Mouse (Mus musculus) embryonic fibroblast, embryonic 13.5 days (primary cell): ENCODE results near the gene Snrpd2. TPM values are rescaled to one million over a fixed set of nuclear protein-coding genes. Genes with fewer than 3 reads are reported as not detected.

Source experiments
- H3K27ac ChIP-seq: 2 replicates; pipeline ENCODE4 v1.5.1; 2012; ENCODE audit warnings: low read length, control low read depth, inconsistent platforms; ENCODE audit not compliant: insufficient read depth
- H3K4me1 ChIP-seq: 2 replicates; pipeline ENCODE4 v1.6.1; 2011; ENCODE audit warnings: low read length; ENCODE audit not compliant: control insufficient read depth, insufficient read depth
- H3K4me3 ChIP-seq: 2 replicates; pipeline ENCODE4 v1.5.1; 2011; ENCODE audit warnings: mild to moderate bottlenecking, control low read depth, low read length; ENCODE audit not compliant: insufficient read depth
- CTCF ChIP-seq: IDR thresholded peaks from 2 replicates; pipeline ENCODE4 v1.5.1; 2011; ENCODE audit warnings: mild to moderate bottlenecking, control low read depth, low read length, moderate library complexity, borderline replicate concordance; ENCODE audit not compliant: insufficient read depth
- POLR2A ChIP-seq: IDR thresholded peaks from 2 replicates; pipeline ENCODE4 v1.6.1; 2011; ENCODE audit warnings: low read depth, mild to moderate bottlenecking, control low read depth, low read length, moderate library complexity
- polyA plus RNA-seq: library from polyadenylated mRNA; stranded (reverse); fragments of >200 nt; gene quantifications from 2 replicates; pipeline ENCODE4 v1.2.4, GENCODE M21; 2011; ENCODE audit warnings: low read depth; ENCODE audit not compliant: missing spikeins, insufficient read length

Snrpd2 gene
- polyA plus RNA-seq, 1 experiment, result 71.3 TPM

GRCm38 (mm10) chr7:19121686-19122085 is 27.8 kb upstream of the Snrpd2 start:
- no peak overlapping the region for H3K4me3 ChIP-seq
- TF ChIP-seq POLR2A (no peak), CTCF (no peak)
- no peaks in the 10 kb centered on the region; the same call in 1 of the 2 replicates for H3K4me1 ChIP-seq
- no peak overlapping the region for H3K27ac ChIP-seq

- Histone ChIP-seq H3K27ac (no peak overlapping the region), H3K4me3 (no peak overlapping the region), H3K4me1 (no peaks in the 10 kb centered on the region; the same call in 1 of the 2 replicates)
- TF ChIP-seq CTCF (no peak), POLR2A (no peak)
Measured at GRCm38 (mm10) chr7:19124713-19125112, 24.8 kb upstream of the Snrpd2 start.

- Histone ChIP-seq H3K4me3 (no peak overlapping the region), H3K27ac (no peak overlapping the region), H3K4me1 (peaks cover 3% of the 10 kb centered on the region; the same call in 1 of the 2 replicates)
- TF ChIP-seq POLR2A (no peak), CTCF (no peak)
Measured at GRCm38 (mm10) chr7:19127744-19128143, 21.8 kb upstream of the Snrpd2 start.

DNA sequence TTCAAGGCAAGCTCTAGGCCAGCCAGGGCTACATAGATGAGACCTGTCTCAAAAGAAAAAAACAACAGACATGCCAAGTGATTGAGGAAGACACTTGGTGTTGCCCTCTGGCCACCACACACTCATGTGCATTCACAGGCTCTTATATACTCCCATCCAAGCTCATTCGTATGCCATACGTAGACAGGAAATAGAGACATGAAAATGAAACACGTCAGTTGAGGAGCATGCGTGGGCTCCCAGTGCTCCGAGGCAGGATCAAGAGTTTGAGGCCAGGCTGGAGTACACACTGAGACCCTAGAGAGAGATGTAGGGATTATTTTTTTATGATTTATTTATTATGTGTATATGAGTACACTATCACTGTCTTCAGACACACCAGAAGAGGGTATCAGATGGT is 20.1 kb upstream of the Snrpd2 start:
- H3K4me3 ChIP-seq, result no peak overlapping the region
- H3K4me1 ChIP-seq, result peaks cover 3% of the 10 kb centered on the region; the same call in 1 of the 2 replicates
- H3K27ac ChIP-seq, result no peak overlapping the region
- TF ChIP-seq CTCF, result no peak
- no peak for TF ChIP-seq POLR2A

DNA sequence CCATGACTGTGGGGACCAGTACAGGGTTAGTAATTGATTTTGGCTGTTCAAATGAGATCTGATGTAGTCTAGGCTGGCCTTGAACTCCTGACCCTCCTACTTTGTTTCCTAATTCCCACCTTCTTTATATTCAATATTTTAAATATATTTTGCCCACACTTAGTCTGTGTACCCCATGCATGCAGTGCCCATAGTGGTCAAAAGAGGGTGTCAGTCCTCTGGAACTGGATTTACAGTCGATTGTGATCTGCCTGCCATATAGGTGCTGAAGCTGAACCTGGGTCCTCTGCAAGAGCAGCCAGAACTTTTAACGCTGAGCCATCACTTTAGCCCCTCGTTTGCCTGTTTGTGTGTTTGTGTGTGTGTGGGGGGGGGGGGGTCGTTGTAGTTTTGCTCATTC is 18.9 kb upstream of the Snrpd2 start:
- Histone ChIP-seq H3K4me1 (peaks cover 3% of the 10 kb centered on the region; the same call in 1 of the 2 replicates), H3K4me3 (peak overlapping the region; percentile 30; the same call in 1 of the 2 replicates), H3K27ac (peak overlapping the region; percentile 82)
- TF ChIP-seq CTCF, result no peak
- TF ChIP-seq POLR2A, result no peak

- peak overlapping the region; percentile 82 for H3K27ac ChIP-seq
- H3K4me3 ChIP-seq, result peak overlapping the region; percentile 31
- H3K4me1 ChIP-seq, result peaks cover 3% of the 10 kb centered on the region; the same call in 1 of the 2 replicates
- TF ChIP-seq POLR2A (no peak), CTCF (peak; percentile 72)
Measured at GRCm38 (mm10) chr7:19131324-19131848, 18.1 kb upstream of the Snrpd2 start.

DNA sequence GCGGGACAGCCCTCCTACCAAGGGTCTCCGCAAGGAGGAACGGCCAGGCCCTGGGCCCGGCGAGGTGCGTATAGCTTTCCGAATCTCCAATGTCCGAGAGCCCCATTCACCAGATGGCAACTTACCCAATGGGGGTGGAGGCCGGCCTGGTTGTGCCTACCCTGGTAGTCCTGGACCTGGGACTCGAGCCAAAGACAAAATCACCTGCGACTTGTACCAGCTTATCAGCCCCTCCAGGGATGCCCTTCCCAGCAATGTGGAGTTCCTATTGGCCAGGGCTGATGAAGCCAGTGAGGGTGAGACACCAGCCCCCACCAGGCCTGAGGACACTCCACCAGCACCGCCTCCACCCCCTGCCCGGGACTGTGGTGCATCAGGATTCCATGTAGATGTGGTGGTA is 13.4 kb upstream of the Snrpd2 start:
- H3K27ac ChIP-seq, result no peak overlapping the region
- no peaks in the 10 kb centered on the region for H3K4me1 ChIP-seq
- H3K4me3 ChIP-seq, result no peak overlapping the region
- TF ChIP-seq POLR2A (no peak), CTCF (no peak)

DNA sequence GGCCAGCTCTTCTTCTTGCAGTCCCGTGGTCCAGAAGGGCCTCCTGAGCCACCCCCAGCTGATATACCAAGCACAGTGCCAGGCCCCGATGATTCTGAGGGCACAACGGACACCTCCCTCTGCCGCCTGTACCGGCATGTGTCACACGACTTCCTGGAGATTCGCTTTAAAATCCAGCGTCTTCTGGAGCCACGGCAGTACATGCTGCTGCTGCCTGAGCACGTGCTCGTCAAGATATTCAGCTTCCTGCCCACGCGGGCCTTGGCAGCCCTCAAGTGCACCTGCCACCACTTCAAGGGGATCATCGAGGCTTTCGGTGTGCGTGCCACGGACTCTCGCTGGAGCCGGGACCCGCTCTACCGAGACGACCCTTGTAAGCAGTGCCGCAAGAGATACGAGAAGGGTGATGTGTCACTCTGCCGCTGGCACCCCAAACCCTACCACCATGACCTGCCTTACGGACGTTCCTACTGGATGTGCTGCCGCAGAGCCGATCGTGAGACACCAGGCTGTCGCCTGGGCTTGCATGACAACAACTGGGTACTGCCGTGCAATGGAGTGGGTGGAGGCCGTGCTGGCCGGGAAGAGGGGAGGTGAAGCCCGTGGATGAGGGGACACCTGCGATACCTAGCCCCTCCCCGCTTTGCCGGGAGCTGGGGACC is 12.7 kb upstream of the Snrpd2 start:
- Histone ChIP-seq H3K4me3 (no peak overlapping the region), H3K4me1 (no peaks in the 10 kb centered on the region), H3K27ac (no peak overlapping the region)
- no peak for TF ChIP-seq POLR2A
- no peak for TF ChIP-seq CTCF

DNA sequence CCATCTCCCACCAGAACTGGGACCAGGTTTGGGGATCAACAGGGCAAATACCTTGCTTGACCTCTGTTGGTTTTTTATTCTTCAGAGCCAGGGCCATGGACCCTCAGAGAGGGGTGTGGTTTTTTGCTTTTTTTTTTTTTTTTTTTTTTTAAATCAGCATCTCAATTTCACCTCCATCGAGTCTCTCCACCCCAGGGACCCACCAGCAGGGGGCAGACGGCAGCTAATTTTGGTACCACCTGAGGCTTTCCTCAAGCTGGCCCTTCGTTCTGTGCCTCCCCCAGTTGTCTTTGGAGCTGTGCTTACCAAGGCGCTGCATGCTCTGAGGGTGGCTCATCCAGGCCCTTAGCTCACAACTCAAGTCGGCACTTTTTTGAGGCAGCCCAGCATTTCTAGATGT is 12.1 kb upstream of the Snrpd2 start:
- no peak overlapping the region for H3K27ac ChIP-seq
- H3K4me1 ChIP-seq, result no peaks in the 10 kb centered on the region
- TF ChIP-seq CTCF, result peak; percentile 30; the same call in 1 of the 2 replicates
- no peak for TF ChIP-seq POLR2A
- H3K4me3 ChIP-seq, result no peak overlapping the region

GRCm38 (mm10) chr7:19146793-19147192 is 2.7 kb upstream of the Snrpd2 start:
- Histone ChIP-seq H3K27ac (no peak overlapping the region), H3K4me3 (no peak overlapping the region), H3K4me1 (0 out of 2 replicates have a peak, but pooled peaks cover 4% of the 10 kb centered on the region)
- TF ChIP-seq POLR2A, result no peak
- no peak for TF ChIP-seq CTCF
